Mouse (Mus musculus): ENCODE measurements around the gene Dnajc28.

Gene Dnajc28

GRCm38 (mm10) chr16:91644901-91645300, 26.1 kb upstream of the Dnajc28 start:
- Histone ChIP-seq H3K4me3 (replicated peaks; ENCODE audit: low read length) (peak overlapping the region; percentile 66), H3K36me3 (ENCODE audit: insufficient read depth, low read length) (peaks cover 53% of the 10 kb centered on the region), H3K27me3 (ENCODE audit: insufficient read depth, low read length) (no peaks in the 10 kb centered on the region), H3K9me3 (ENCODE audit: low read length) (no peaks in the 10 kb centered on the region), H3K4me1 (replicated peaks; ENCODE audit: low read depth, low read length) (peaks cover 41% of the 10 kb centered on the region)
- no peak for TF ChIP-seq POU5F1 (IDR thresholded peaks at IDR 0.05; ENCODE audit: borderline replicate concordance, low read length)
- no peak for TF ChIP-seq NANOG (IDR thresholded peaks at IDR 0.05; ENCODE audit: borderline replicate concordance, low read length)

- Histone ChIP-seq H3K4me1 (replicated peaks; ENCODE audit: low read depth, low read length) (peaks cover 51% of the 10 kb centered on the region), H3K9me3 (ENCODE audit: low read length) (no peaks in the 10 kb centered on the region), H3K36me3 (ENCODE audit: insufficient read depth, low read length) (peaks cover 99% of the 10 kb centered on the region), H3K27me3 (ENCODE audit: insufficient read depth, low read length) (no peaks in the 10 kb centered on the region), H3K4me3 (replicated peaks; ENCODE audit: low read length) (no peak overlapping the region)
- TF ChIP-seq POU5F1 (IDR thresholded peaks at IDR 0.05; ENCODE audit: borderline replicate concordance, low read length) (no peak), NANOG (IDR thresholded peaks at IDR 0.05; ENCODE audit: borderline replicate concordance, low read length) (no peak), CTCF (conservative IDR thresholded peaks at IDR 0.05; ENCODE audit: low read length) (no peak)
Measured at GRCm38 (mm10) chr16:91640171-91640570, 21.3 kb upstream of the Dnajc28 start.

GRCm38 (mm10) chr16:91639636-91640035, 20.8 kb upstream of the Dnajc28 start:
- H3K9me3 ChIP-seq (ENCODE audit: low read length): no peaks in the 10 kb centered on the region
- H3K36me3 ChIP-seq (ENCODE audit: insufficient read depth, low read length): peaks cover 100% of the 10 kb centered on the region
- peaks cover 49% of the 10 kb centered on the region for H3K4me1 ChIP-seq (replicated peaks; ENCODE audit: low read depth, low read length)
- no peaks in the 10 kb centered on the region for H3K27me3 ChIP-seq (ENCODE audit: insufficient read depth, low read length)
- TF ChIP-seq POU5F1 (IDR thresholded peaks at IDR 0.05; ENCODE audit: borderline replicate concordance, low read length): no peak
- no peak for TF ChIP-seq CTCF (conservative IDR thresholded peaks at IDR 0.05; ENCODE audit: low read length)
- no peak for TF ChIP-seq NANOG (IDR thresholded peaks at IDR 0.05; ENCODE audit: borderline replicate concordance, low read length)
- H3K4me3 ChIP-seq (replicated peaks; ENCODE audit: low read length): no peak overlapping the region

GRCm38 (mm10) chr16:91639161-91639560, 20.3 kb upstream of the Dnajc28 start:
- TF ChIP-seq NANOG (IDR thresholded peaks at IDR 0.05; ENCODE audit: borderline replicate concordance, low read length): no peak
- no peak for TF ChIP-seq CTCF (conservative IDR thresholded peaks at IDR 0.05; ENCODE audit: low read length)
- TF ChIP-seq POU5F1 (IDR thresholded peaks at IDR 0.05; ENCODE audit: borderline replicate concordance, low read length): no peak
- peaks cover 45% of the 10 kb centered on the region for H3K4me1 ChIP-seq (replicated peaks; ENCODE audit: low read depth, low read length)

GRCm38 (mm10) chr16:91633641-91634040, 14.8 kb upstream of the Dnajc28 start:
- Histone ChIP-seq H3K36me3 (ENCODE audit: insufficient read depth, low read length) (peaks cover 100% of the 10 kb centered on the region), H3K9me3 (ENCODE audit: low read length) (no peaks in the 10 kb centered on the region), H3K4me3 (replicated peaks; ENCODE audit: low read length) (no peak overlapping the region), H3K27me3 (ENCODE audit: insufficient read depth, low read length) (no peaks in the 10 kb centered on the region), H3K4me1 (replicated peaks; ENCODE audit: low read depth, low read length) (peaks cover 45% of the 10 kb centered on the region)
- no peak for TF ChIP-seq POU5F1 (IDR thresholded peaks at IDR 0.05; ENCODE audit: borderline replicate concordance, low read length)
- TF ChIP-seq NANOG (IDR thresholded peaks at IDR 0.05; ENCODE audit: borderline replicate concordance, low read length): no peak
- TF ChIP-seq CTCF (conservative IDR thresholded peaks at IDR 0.05; ENCODE audit: low read length): no peak

More at GRCm38 (mm10) chr16:91639161-91639560, 20.3 kb upstream of the Dnajc28 start:
- no peaks in the 10 kb centered on the region for H3K27me3 ChIP-seq (ENCODE audit: insufficient read depth, low read length)
- H3K9me3 ChIP-seq (ENCODE audit: low read length): no peaks in the 10 kb centered on the region
- peaks cover 100% of the 10 kb centered on the region for H3K36me3 ChIP-seq (ENCODE audit: insufficient read depth, low read length)
- no peak overlapping the region for H3K4me3 ChIP-seq (replicated peaks; ENCODE audit: low read length)

- TF ChIP-seq NANOG (IDR thresholded peaks at IDR 0.05; ENCODE audit: borderline replicate concordance, low read length) (no peak), POU5F1 (IDR thresholded peaks at IDR 0.05; ENCODE audit: borderline replicate concordance, low read length) (no peak), CTCF (conservative IDR thresholded peaks at IDR 0.05; ENCODE audit: low read length) (no peak)
- Histone ChIP-seq H3K9me3 (ENCODE audit: low read length) (no peaks in the 10 kb centered on the region), H3K4me1 (replicated peaks; ENCODE audit: low read depth, low read length) (peaks cover 45% of the 10 kb centered on the region), H3K4me3 (replicated peaks; ENCODE audit: low read length) (no peak overlapping the region), H3K36me3 (ENCODE audit: insufficient read depth, low read length) (peaks cover 100% of the 10 kb centered on the region), H3K27me3 (ENCODE audit: insufficient read depth, low read length) (no peaks in the 10 kb centered on the region)
Measured at GRCm38 (mm10) chr16:91632940-91633339, 14.1 kb upstream of the Dnajc28 start.

- TF ChIP-seq POU5F1 (IDR thresholded peaks at IDR 0.05; ENCODE audit: borderline replicate concordance, low read length) (no peak), CTCF (conservative IDR thresholded peaks at IDR 0.05; ENCODE audit: low read length) (no peak), NANOG (IDR thresholded peaks at IDR 0.05; ENCODE audit: borderline replicate concordance, low read length) (no peak)
- Histone ChIP-seq H3K36me3 (ENCODE audit: insufficient read depth, low read length) (peaks cover 100% of the 10 kb centered on the region), H3K9me3 (ENCODE audit: low read length) (no peaks in the 10 kb centered on the region), H3K4me1 (replicated peaks; ENCODE audit: low read depth, low read length) (peaks cover 43% of the 10 kb centered on the region), H3K4me3 (replicated peaks; ENCODE audit: low read length) (no peak overlapping the region), H3K27me3 (ENCODE audit: insufficient read depth, low read length) (no peaks in the 10 kb centered on the region)
Measured at GRCm38 (mm10) chr16:91632439-91632838, 13.6 kb upstream of the Dnajc28 start.

- H3K4me3 ChIP-seq (replicated peaks; ENCODE audit: low read length): no peak overlapping the region
- no peak for TF ChIP-seq CTCF (conservative IDR thresholded peaks at IDR 0.05; ENCODE audit: low read length)
- TF ChIP-seq POU5F1 (IDR thresholded peaks at IDR 0.05; ENCODE audit: borderline replicate concordance, low read length): no peak
- TF ChIP-seq NANOG (IDR thresholded peaks at IDR 0.05; ENCODE audit: borderline replicate concordance, low read length): no peak
- H3K36me3 ChIP-seq (ENCODE audit: insufficient read depth, low read length): peaks cover 100% of the 10 kb centered on the region
- no peaks in the 10 kb centered on the region for H3K9me3 ChIP-seq (ENCODE audit: low read length)
- peaks cover 31% of the 10 kb centered on the region for H3K4me1 ChIP-seq (replicated peaks; ENCODE audit: low read depth, low read length)
- H3K27me3 ChIP-seq (ENCODE audit: insufficient read depth, low read length): no peaks in the 10 kb centered on the region
Measured at GRCm38 (mm10) chr16:91630584-91630983, 11.8 kb upstream of the Dnajc28 start.

GRCm38 (mm10) chr16:91629749-91630148, 10.9 kb upstream of the Dnajc28 start:
- no peak for TF ChIP-seq CTCF (conservative IDR thresholded peaks at IDR 0.05; ENCODE audit: low read length)
- TF ChIP-seq NANOG (IDR thresholded peaks at IDR 0.05; ENCODE audit: borderline replicate concordance, low read length): no peak
- no peak for TF ChIP-seq POU5F1 (IDR thresholded peaks at IDR 0.05; ENCODE audit: borderline replicate concordance, low read length)
- Histone ChIP-seq H3K36me3 (ENCODE audit: insufficient read depth, low read length) (peaks cover 100% of the 10 kb centered on the region), H3K9me3 (ENCODE audit: low read length) (no peaks in the 10 kb centered on the region), H3K4me3 (replicated peaks; ENCODE audit: low read length) (no peak overlapping the region), H3K4me1 (replicated peaks; ENCODE audit: low read depth, low read length) (peaks cover 33% of the 10 kb centered on the region), H3K27me3 (ENCODE audit: insufficient read depth, low read length) (no peaks in the 10 kb centered on the region)
